Mouse (Mus musculus) midbrain, embryonic 15.5 days (tissue): ENCODE measurements around the gene Lrig1. TPM values are rescaled to one million over a fixed set of nuclear protein-coding genes. Genes with fewer than 3 reads are reported as not detected.
"Not testable (repeated sequence)": the region's sequence is repeated elsewhere in the genome, so short reads cannot be mapped to it uniquely, and the experiment has no call there.

ENCODE experiments used
- ATAC-seq: fragments of 200-750 bp; cut with Nextera tagmentation; replicated peaks from 2 replicates; pipeline ENCODE4 v1.8.0; 2017; ENCODE audit warnings: moderate TSS enrichment
- H3K27ac ChIP-seq: fragments of 300-500 bp; sonication (generic); 2 replicates; pipeline ENCODE4 v1.5.1; 2015; ENCODE audit warnings: mild to moderate bottlenecking, inconsistent platforms
- H3K27me3 ChIP-seq: fragments of 300-500 bp; sonication (generic); replicated peaks from 2 replicates; pipeline ENCODE4 v1.6.1; 2015; ENCODE audit warnings: inconsistent platforms
- H3K36me3 ChIP-seq: fragments of 300-500 bp; sonication (generic); replicated peaks from 2 replicates; pipeline ENCODE4 v1.6.1; 2015; ENCODE audit warnings: inconsistent platforms
- H3K4me1 ChIP-seq: fragments of 300-500 bp; sonication (generic); 2 replicates; pipeline ENCODE4 v1.6.1; 2015; ENCODE audit warnings: inconsistent platforms
- H3K4me2 ChIP-seq: fragments of 300-500 bp; sonication (generic); 2 replicates; pipeline ENCODE4 v1.6.1; 2015; ENCODE audit warnings: inconsistent platforms, mild to moderate bottlenecking, moderate library complexity
- H3K4me3 ChIP-seq: fragments of 300-500 bp; sonication (generic); 2 replicates; pipeline ENCODE4 v1.5.1; 2015; ENCODE audit warnings: mild to moderate bottlenecking, inconsistent platforms
- H3K9ac ChIP-seq: fragments of 300-500 bp; sonication (generic); 2 replicates; pipeline ENCODE4 v1.6.1; 2015; ENCODE audit warnings: mild to moderate bottlenecking, inconsistent platforms
- H3K9me3 ChIP-seq: fragments of 300-500 bp; sonication (generic); 2 replicates; pipeline ENCODE4 v1.6.1; 2016; ENCODE audit warnings: inconsistent platforms
- WGBS: fragments of 180-500 bp; shearing (Covaris S2); methylation state at CpG from one replicate; pipeline ENCODE4 v1.1.7; 2015; ENCODE audit warnings: mixed read lengths; 5-methylcytosine and 5-hydroxymethylcytosine counted together
- microRNA-seq: library from miRNA; unstranded; fragments of <30 nt; microRNA quantifications from one replicate; pipeline ENCODE4, GENCODE M21; 2016
- polyA plus RNA-seq: library from polyadenylated mRNA; unstranded; fragments of >200 nt; fragmentation: Nextera tagmentation; extraction: Ambion mirVana; gene quantifications from 2 replicates; pipeline ENCODE4 v1.2.1, GENCODE M21; 2015

The Lrig1 gene
- polyA plus RNA-seq, 1 experiment from 2014 or later = 16.0 TPM

DNA sequence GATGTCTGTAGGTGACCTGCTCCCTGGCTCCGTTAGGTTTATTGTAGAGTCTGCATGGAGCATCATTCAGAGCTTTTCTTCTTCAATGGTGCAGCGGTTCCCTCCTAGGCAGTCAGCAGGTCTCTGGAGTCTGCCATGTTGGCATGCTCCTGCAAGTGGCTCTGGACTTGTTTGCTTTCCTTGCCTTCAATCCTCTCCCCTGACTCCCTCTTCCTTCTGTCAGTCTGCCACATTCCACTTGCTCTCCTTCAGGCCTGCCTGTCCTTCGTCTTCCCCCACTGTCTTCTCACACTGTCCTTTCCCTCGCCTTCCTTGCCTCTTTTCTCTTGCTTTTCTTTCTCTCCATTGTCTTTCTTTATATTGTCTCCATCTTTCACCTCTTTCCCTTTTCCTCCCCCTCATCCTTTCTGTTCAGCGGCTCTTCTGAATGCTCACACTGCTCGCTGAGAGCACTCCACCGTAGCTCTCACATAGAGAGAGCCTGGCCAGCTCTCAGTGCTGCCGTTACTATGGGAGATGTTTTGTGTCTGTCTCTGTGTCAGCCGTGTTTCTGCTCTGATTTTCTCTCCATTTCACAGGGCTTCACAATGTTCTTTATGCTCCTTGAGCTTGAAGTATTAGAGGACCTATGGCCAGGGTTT, 124.3 kb downstream of the Lrig1 start:
- Histone ChIP-seq H3K36me3 (no peaks in the 10 kb centered on the region), H3K27ac (peak overlapping the region; percentile 77), H3K27me3 (no peaks in the 10 kb centered on the region), H3K4me3 (no peak overlapping the region), H3K4me1 (peaks cover 17% of the 10 kb centered on the region), H3K9ac (no peak overlapping the region), H3K9me3 (no peaks in the 10 kb centered on the region), H3K4me2 (no peak overlapping the region)
- WGBS = 29% methylated on average over 9 of the region's 9 CpGs
- peak; percentile 83 for ATAC-seq

- Histone ChIP-seq H3K4me2 (no peak overlapping the region), H3K4me1 (no peaks in the 10 kb centered on the region; the same call in 1 of the 2 replicates), H3K9me3 (no peaks in the 10 kb centered on the region), H3K4me3 (no peak overlapping the region), H3K27ac (no peak overlapping the region), H3K9ac (no peak overlapping the region), H3K36me3 (no peaks in the 10 kb centered on the region), H3K27me3 (no peaks in the 10 kb centered on the region)
- 93% methylated on average over 2 of the region's 2 CpGs for WGBS
- no peak for ATAC-seq
Measured at GRCm38 (mm10) chr6:94568040-94568439, 131.9 kb downstream of the Lrig1 start.

- no peak for ATAC-seq
- 97% methylated on average over 2 of the region's 2 CpGs for WGBS
- Histone ChIP-seq H3K27me3 (no peaks in the 10 kb centered on the region), H3K4me1 (no peaks in the 10 kb centered on the region; the same call in 1 of the 2 replicates), H3K4me3 (no peak overlapping the region), H3K36me3 (no peaks in the 10 kb centered on the region), H3K27ac (no peak overlapping the region), H3K9me3 (no peaks in the 10 kb centered on the region), H3K4me2 (no peak overlapping the region), H3K9ac (no peak overlapping the region)
Measured at GRCm38 (mm10) chr6:94565766-94566165, 134.2 kb downstream of the Lrig1 start.

GRCm38 (mm10) chr6:94563203-94563940, 136.6 kb downstream of the Lrig1 start:
- no peaks in the 10 kb centered on the region for H3K27me3 ChIP-seq
- no peak overlapping the region for H3K9ac ChIP-seq
- no peak overlapping the region for H3K4me2 ChIP-seq
- ATAC-seq = no peak
- H3K27ac ChIP-seq = no peak overlapping the region
- H3K9me3 ChIP-seq = no peaks in the 10 kb centered on the region
- no peak overlapping the region for H3K4me3 ChIP-seq
- no peaks in the 10 kb centered on the region; the same call in 1 of the 2 replicates for H3K4me1 ChIP-seq
- no peaks in the 10 kb centered on the region for H3K36me3 ChIP-seq
- WGBS = 62% methylated on average over 8 of the region's 8 CpGs

DNA sequence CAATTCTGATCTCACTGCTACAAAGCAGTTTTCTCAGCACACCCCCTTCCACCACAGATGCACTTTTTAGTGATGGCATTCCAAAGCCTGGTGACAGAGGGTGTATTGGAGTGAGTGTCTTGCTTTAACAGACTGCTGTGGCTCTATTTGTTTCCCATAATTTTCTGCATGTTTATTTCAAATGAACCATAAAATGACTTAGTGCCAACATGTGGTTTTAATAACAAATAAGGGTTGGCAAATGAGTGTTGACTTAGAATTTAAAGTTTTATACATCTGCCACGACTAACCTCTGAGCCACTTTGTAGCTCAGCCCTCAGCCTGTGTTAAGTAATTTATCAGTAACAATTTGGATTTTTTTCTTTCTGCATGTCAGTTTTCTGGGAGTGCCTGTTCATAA, 138.6 kb downstream of the Lrig1 start:
- H3K27ac ChIP-seq = no peak overlapping the region
- WGBS = 83% methylated on average over 1 of the region's 1 CpGs
- H3K9me3 ChIP-seq = no peaks in the 10 kb centered on the region
- no peaks in the 10 kb centered on the region for H3K27me3 ChIP-seq
- H3K36me3 ChIP-seq = no peaks in the 10 kb centered on the region
- ATAC-seq = no peak
- H3K9ac ChIP-seq = no peak overlapping the region
- no peak overlapping the region for H3K4me2 ChIP-seq
- H3K4me1 ChIP-seq = no peaks in the 10 kb centered on the region; the same call in 1 of the 2 replicates
- no peak overlapping the region for H3K4me3 ChIP-seq

DNA sequence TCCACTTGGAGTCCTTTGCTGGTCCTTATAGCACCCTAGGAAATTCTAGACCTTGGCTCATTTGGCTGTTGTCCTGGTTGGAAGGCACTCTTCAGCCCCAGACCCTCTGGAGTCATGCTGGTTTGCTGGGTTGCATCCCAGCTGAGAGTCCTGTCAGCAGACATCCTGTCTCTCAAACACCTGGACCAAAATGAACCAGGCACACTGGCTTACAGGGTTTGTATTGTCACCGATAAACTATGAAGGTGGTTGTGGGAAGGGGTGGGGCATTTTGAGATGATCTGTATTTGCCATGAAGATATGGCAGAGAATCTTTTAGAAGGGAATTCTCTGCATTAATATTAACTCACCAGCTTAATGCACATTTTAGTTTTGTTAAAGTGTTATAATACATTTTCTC, 139.1 kb downstream of the Lrig1 start:
- Histone ChIP-seq H3K9ac (no peak overlapping the region), H3K27ac (no peak overlapping the region), H3K27me3 (no peaks in the 10 kb centered on the region), H3K4me2 (no peak overlapping the region), H3K9me3 (no peaks in the 10 kb centered on the region), H3K4me3 (no peak overlapping the region), H3K36me3 (no peaks in the 10 kb centered on the region), H3K4me1 (no peaks in the 10 kb centered on the region; the same call in 1 of the 2 replicates)
- WGBS = 94% methylated on average over 1 of the region's 1 CpGs
- ATAC-seq = no peak

GRCm38 (mm10) chr6:94558603-94559002, 141.4 kb downstream of the Lrig1 start:
- H3K9me3 ChIP-seq, H3K4me3 ChIP-seq, H3K36me3 ChIP-seq, ATAC-seq, H3K4me2 ChIP-seq, H3K27me3 ChIP-seq, H3K4me1 ChIP-seq, H3K9ac ChIP-seq, H3K27ac ChIP-seq: not testable (repeated sequence)
- WGBS = 89% methylated on average over 1 of the region's 1 CpGs

Small RNAs within 50 kb of the gene (microRNA-seq; reads per million reads assigned to microRNA genes)
- not detected for gene Mir7041

Other genes with a start within 250 kb of the Lrig1 start
- gene Slc25a26, start 199.8 kb downstream of the Lrig1 start, polyA plus RNA-seq = 8.4 and 8.6 TPM in 2 replicates